Mouse (Mus musculus) myocyte (in vitro differentiated cells): ENCODE measurements around the gene Asb2.

Source experiments
- CEBPB ChIP-seq: IDR thresholded peaks from 2 replicates; pipeline ENCODE4 v1.6.1; 2011; ENCODE audit warnings: mild to moderate bottlenecking, moderate library complexity; ENCODE audit not compliant: poor library complexity, insufficient read depth, severe bottlenecking
- E2F4 ChIP-seq: IDR thresholded peaks from one replicate; pipeline ENCODE4 v1.6.1; 2011; ENCODE audit warnings: mild to moderate bottlenecking, control low read depth, moderate library complexity; ENCODE audit not compliant: insufficient read depth
- MAX ChIP-seq: IDR thresholded peaks from one replicate; pipeline ENCODE4 v1.6.1; 2011; ENCODE audit warnings: low read depth, mild to moderate bottlenecking, control low read depth
- MYOD1 ChIP-seq, 3 experiments: IDR thresholded peaks; one replicate each; pipeline ENCODE4 v1.6.1; 2011; ENCODE audit warnings: control low read depth in 2 of 3, low read depth in 2 of 3, mild to moderate bottlenecking in 2 of 3, moderate library complexity in 1 of 3; ENCODE audit not compliant: insufficient read length in 2 of 3, control insufficient read depth in 1 of 3
- MYOG ChIP-seq, 3 experiments: IDR thresholded peaks; one replicate each; pipeline ENCODE4 v1.6.1; 2011; ENCODE audit warnings: control low read depth in 2 of 3, low read depth in 2 of 3, mild to moderate bottlenecking in 2 of 3; ENCODE audit not compliant: insufficient read length in 2 of 3, control insufficient read depth in 1 of 3, insufficient read depth in 1 of 3
- POLR2A ChIP-seq: IDR thresholded peaks from one replicate; pipeline ENCODE4 v1.6.1; 2011; ENCODE audit warnings: low read depth, mild to moderate bottlenecking, control low read depth, moderate library complexity; ENCODE audit not compliant: insufficient read length
- POLR2AphosphoS2 ChIP-seq: IDR thresholded peaks from one replicate; pipeline ENCODE4 v1.6.1; 2011; ENCODE audit warnings: low read depth, control low read depth; ENCODE audit not compliant: insufficient read length
- REST ChIP-seq: IDR thresholded peaks from one replicate; pipeline ENCODE4 v1.6.1; 2011; ENCODE audit warnings: mild to moderate bottlenecking, control low read depth, moderate library complexity; ENCODE audit not compliant: insufficient read depth, insufficient read length
- SRF ChIP-seq: IDR thresholded peaks from one replicate; pipeline ENCODE4 v1.6.1; 2011; ENCODE audit warnings: low read depth; ENCODE audit not compliant: control insufficient read depth, insufficient read length
- TCF12 ChIP-seq: IDR thresholded peaks from one replicate; pipeline ENCODE4 v1.6.1; 2011; ENCODE audit warnings: mild to moderate bottlenecking, control low read depth; ENCODE audit not compliant: poor library complexity, insufficient read depth, severe bottlenecking
- TCF3 ChIP-seq: IDR thresholded peaks from one replicate; pipeline ENCODE4 v1.6.1; 2011; ENCODE audit warnings: low read depth, control low read depth; ENCODE audit not compliant: insufficient read length
- USF1 ChIP-seq: IDR thresholded peaks from one replicate; pipeline ENCODE4 v1.6.1; 2011; ENCODE audit warnings: low read depth, mild to moderate bottlenecking, control low read depth, moderate library complexity

- TF ChIP-seq CEBPB (no peak), POLR2A (no peak), MYOD1 (IDR thresholded peaks at IDR 0.05; ENCODE audit: control insufficient read depth in 1 of 3, insufficient read length in 2 of 3, low read depth in 2 of 3) (no peak), MYOG (IDR thresholded peaks at IDR 0.05; ENCODE audit: control insufficient read depth in 1 of 3, insufficient read depth in 1 of 3, insufficient read length in 2 of 3, low read depth in 2 of 3) (no peak), POLR2AphosphoS2 (no peak), USF1 (peak; percentile 72), MAX (no peak), E2F4 (no peak), TCF12 (no peak), SRF (no peak), REST (no peak), TCF3 (no peak)
These were observed 12.0 kb upstream of the Asb2 start for GRCm38 (mm10) chr12:103367620-103368325.
